Mouse (Mus musculus) heart, postnatal 25 days (tissue): ENCODE data around the gene Gm11541. TPM values are rescaled to one million over a fixed set of nuclear protein-coding genes. Genes with fewer than 3 reads are reported as not detected.

Experiments used
- DNase-seq: peaks from one replicate; pipeline ENCODE4 v3.0.0; 2022; ENCODE audit warnings: low spot score
- intact Hi-C: fragments of 180-260 bp; cut with DNase I; formaldehyde crosslinking; loops from one replicate; pipeline ENCODE4 v1.15.1; 2025
- total RNA-seq, 2 experiments: library from RNA; stranded (reverse); gene quantifications; 2 replicates each; pipeline ENCODE4 v1.2.3; 2021

Gm11541 gene
- total RNA-seq: not detected

GRCm38 (mm10) chr11:94704472-94704871 lies at the start of gene Gm11541:
Gene Gm11541, minus strand, starts transcription at chr11:94704499.
- intact Hi-C loops: no loop called here

GRCm38 (mm10) chr11:94752946-94753713 lies 48.8 kb upstream of the Gm11541 start:
- intact Hi-C loops: no loop called here
- no peak for DNase-seq

More at GRCm38 (mm10) chr11:94704472-94704871, at the start of gene Gm11541:
- DNase-seq: no peak

- intact Hi-C loops: no loop called here
- DNase-seq: no peak
Observed at GRCm38 (mm10) chr11:94741732-94742272, 37.5 kb upstream of the Gm11541 start, which contains the start of gene Cdc34b. Gene Cdc34b, plus strand, starts transcription at chr11:94741782.

- DNase-seq: no peak
- intact Hi-C loops: loop anchor here (10.0 kb wide), 1 partner anchor 199 kb away; the partner anchor contains the start of gene Col1a1
Observed at GRCm38 (mm10) chr11:94735746-94736145, 31.4 kb upstream of the Gm11541 start.

- intact Hi-C loops: loop anchor here (10.0 kb wide), 1 partner anchor 202 kb away; the partner anchor contains the start of gene Col1a1
- DNase-seq: no peak
Observed at GRCm38 (mm10) chr11:94732773-94733172, 28.5 kb upstream of the Gm11541 start.

- intact Hi-C loops: loop anchor here (10.0 kb wide), 1 partner anchor 204 kb away; the partner anchor contains the start of gene Col1a1
- no peak for DNase-seq
Observed at GRCm38 (mm10) chr11:94731229-94731628, 26.9 kb upstream of the Gm11541 start.

GRCm38 (mm10) chr11:94730261-94730660 lies 26.0 kb upstream of the Gm11541 start:
- intact Hi-C loops: loop anchor here (1.0 to 10.0 kb wide), 2 partner anchors 56 to 205 kb away; partner anchors contain the start of gene Col1a1
- DNase-seq: no peak

- intact Hi-C loops: no loop called here
- no peak for DNase-seq
Observed at GRCm38 (mm10) chr11:94729565-94729964, 25.3 kb upstream of the Gm11541 start.

- DNase-seq: no peak
- intact Hi-C loops: no loop called here
Observed at GRCm38 (mm10) chr11:94728545-94728944, 24.2 kb upstream of the Gm11541 start.

GRCm38 (mm10) chr11:94727306-94727705 lies 23.0 kb upstream of the Gm11541 start:
- intact Hi-C loops: no loop called here
- no peak for DNase-seq

GRCm38 (mm10) chr11:94719216-94719615 lies 14.9 kb upstream of the Gm11541 start:
- DNase-seq: no peak
- intact Hi-C loops: loop anchor here (5.0 kb wide), 2 partner anchors 72 to 87 kb away; no protein-coding TSS in a partner anchor

GRCm38 (mm10) chr11:94718113-94718909 lies 14.0 kb upstream of the Gm11541 start:
- DNase-seq: no peak
- intact Hi-C loops: loop anchor here (5.0 kb wide), 2 partner anchors 71 to 86 kb away; no protein-coding TSS in a partner anchor

- intact Hi-C loops: loop anchor here (5.0 kb wide), 2 partner anchors 70 to 85 kb away; no protein-coding TSS in a partner anchor
- DNase-seq: no peak
Observed at GRCm38 (mm10) chr11:94717239-94717638, 12.9 kb upstream of the Gm11541 start.

- intact Hi-C loops: loop anchor here (5.0 kb wide), 2 partner anchors 69 to 84 kb away; no protein-coding TSS in a partner anchor
- DNase-seq: no peak
Observed at GRCm38 (mm10) chr11:94716754-94717153, 12.5 kb upstream of the Gm11541 start.

GRCm38 (mm10) chr11:94715622-94716021 lies 11.3 kb upstream of the Gm11541 start:
- DNase-seq: no peak
- intact Hi-C loops: loop anchor here (1.0 to 5.0 kb wide), 3 partner anchors 68 to 166 kb away; partner anchors contain the start of gene Rsad1

GRCm38 (mm10) chr11:94713246-94713860 lies 9.1 kb upstream of the Gm11541 start:
- intact Hi-C loops: no loop called here
- DNase-seq: no peak

- intact Hi-C loops: no loop called here
- no peak for DNase-seq
Observed at GRCm38 (mm10) chr11:94704020-94704419, 279 bp downstream of the Gm11541 start.

GRCm38 (mm10) chr11:94702216-94702610 lies 2.1 kb downstream of the Gm11541 start:
- intact Hi-C loops: no loop called here
- no peak for DNase-seq

GRCm38 (mm10) chr11:94701401-94702215 lies 2.7 kb downstream of the Gm11541 start:
- intact Hi-C loops: no loop called here
- no peak for DNase-seq
